In genomic region chr5:17728047-17728446, GRCm38 (mm10) we compare ENCODE assay signal across 24 mouse cellular contexts.
"Had no signal": no experiment of that assay in that cellular context is flagged by ENCODE, and none has a peak within 500 bp of the region (broad histone marks: within the 10 kb centered on the region; RNA-seq: fewer than 3 reads in every experiment).

No protein-coding gene starts in this region.

- H3K9me3 ChIP-seq: heart, embryonic 10.5 days; heart, embryonic 12.5 days; hindbrain, embryonic 10.5 days; hindbrain, embryonic 12.5 days; intestine, embryonic 15.5 days; limb, embryonic 10.5 days had no signal

- H3K4me3 ChIP-seq: gastrocnemius, adult 2 months; heart, embryonic 10.5 days; heart, embryonic 12.5 days; hindbrain, embryonic 10.5 days; hindbrain, embryonic 12.5 days; intestine, embryonic 15.5 days; layer of hippocampus, adult 2 months; left cerebral cortex, adult 2 months; limb, embryonic 10.5 days; limb, embryonic 12.5 days had no signal

- DNase-seq: gastrocnemius, adult 2 months; gastrocnemius, postnatal 10 days; gastrocnemius, postnatal 25 days; heart, adult 18-20 months; heart, postnatal 10 days; heart, postnatal 4 days; kidney, adult 2 months; kidney, adult 9 months; kidney, postnatal 14 days; liver had no signal

- H3K36me3 ChIP-seq: hindbrain, embryonic 12.5 days; limb, embryonic 10.5 days had no signal

- H3K4me2 ChIP-seq: heart, embryonic 12.5 days; hindbrain, embryonic 12.5 days; hindbrain, embryonic 14.5 days; intestine, embryonic 15.5 days; limb, embryonic 12.5 days had no signal

- ATAC-seq: forebrain, embryonic 16.5 days; hindbrain, embryonic 16.5 days; inflammation-experienced regulatory T-cells, adult 6 months; intestine, embryonic 15.5 days; intestine, postnatal 0 days had no signal

- H3K27me3 ChIP-seq: heart, embryonic 12.5 days; hindbrain, embryonic 12.5 days; intestine, embryonic 15.5 days; limb, embryonic 12.5 days had no signal

- H3K9ac ChIP-seq: heart, embryonic 12.5 days; hindbrain, embryonic 12.5 days; hindbrain, embryonic 14.5 days; intestine, embryonic 15.5 days; limb, embryonic 12.5 days had no signal

- H3K4me1 ChIP-seq: heart, embryonic 10.5 days; heart, embryonic 12.5 days; hindbrain, embryonic 10.5 days; hindbrain, embryonic 12.5 days; intestine, embryonic 15.5 days; limb, embryonic 12.5 days had no signal

- H3K27ac ChIP-seq: gastrocnemius, adult 2 months; heart, embryonic 10.5 days; hindbrain, embryonic 10.5 days; hindbrain, embryonic 12.5 days; hindbrain, embryonic 14.5 days; intestine, embryonic 15.5 days; layer of hippocampus, adult 2 months; left cerebral cortex, adult 2 months; limb, embryonic 10.5 days; limb, embryonic 12.5 days had no signal
